Mouse (Mus musculus): ENCODE results near the gene Cd96. TPM values are rescaled to one million over a fixed set of nuclear protein-coding genes. Genes with fewer than 3 reads are reported as not detected.

The Cd96 gene
- polyA plus RNA-seq, 1 experiment, result not detected

- no peak overlapping the region for H3K27ac ChIP-seq (ENCODE audit: insufficient read depth, low read length)
- TF ChIP-seq CTCF (IDR thresholded peaks at IDR 0.05; ENCODE audit: extremely low read depth, insufficient read depth, low read length), result no peak
- no peak for TF ChIP-seq POLR2A (IDR thresholded peaks at IDR 0.05; ENCODE audit: extremely low read depth, insufficient read depth, low read length)
- no peak overlapping the region for H3K4me3 ChIP-seq (ENCODE audit: insufficient read depth, low read length)
- no peaks in the 10 kb centered on the region; the same call in 1 of the 2 replicates for H3K4me1 ChIP-seq (ENCODE audit: control insufficient read depth, insufficient read depth, low read length)
Observed at GRCm38 (mm10) chr16:46117645-46118044, 2.4 kb downstream of the Cd96 start.

DNA sequence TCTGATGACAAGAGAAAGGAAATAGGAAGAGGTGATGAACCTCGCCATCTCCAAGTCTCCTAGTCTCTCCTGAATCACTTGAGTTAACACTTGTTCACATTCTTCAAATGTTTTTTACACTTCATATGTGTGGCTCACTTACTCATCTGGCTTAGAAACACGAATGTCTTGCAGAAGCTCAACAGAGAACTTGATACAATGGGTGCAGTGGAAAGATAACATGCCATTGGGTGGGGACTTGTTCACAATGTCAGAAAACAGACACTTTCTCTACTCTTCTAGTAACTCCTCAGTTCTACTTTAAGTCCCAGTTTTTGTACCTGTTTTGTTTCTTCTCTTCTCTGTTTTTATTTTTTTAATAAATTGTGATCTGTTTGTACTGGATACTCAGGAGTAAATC, 5.3 kb downstream of the Cd96 start:
- Histone ChIP-seq H3K27ac (ENCODE audit: insufficient read depth, low read length) (no peak overlapping the region), H3K4me3 (ENCODE audit: insufficient read depth, low read length) (no peak overlapping the region), H3K4me1 (ENCODE audit: control insufficient read depth, insufficient read depth, low read length) (no peaks in the 10 kb centered on the region; the same call in 1 of the 2 replicates)
- TF ChIP-seq CTCF (IDR thresholded peaks at IDR 0.05; ENCODE audit: extremely low read depth, insufficient read depth, low read length) (no peak), POLR2A (IDR thresholded peaks at IDR 0.05; ENCODE audit: extremely low read depth, insufficient read depth, low read length) (no peak)

GRCm38 (mm10) chr16:46109536-46109935, 10.5 kb downstream of the Cd96 start:
- TF ChIP-seq POLR2A (IDR thresholded peaks at IDR 0.05; ENCODE audit: extremely low read depth, insufficient read depth, low read length), result no peak
- TF ChIP-seq CTCF (IDR thresholded peaks at IDR 0.05; ENCODE audit: extremely low read depth, insufficient read depth, low read length), result no peak
- Histone ChIP-seq H3K4me3 (ENCODE audit: insufficient read depth, low read length) (no peak overlapping the region), H3K27ac (ENCODE audit: insufficient read depth, low read length) (no peak overlapping the region), H3K4me1 (ENCODE audit: control insufficient read depth, insufficient read depth, low read length) (no peaks in the 10 kb centered on the region)

DNA sequence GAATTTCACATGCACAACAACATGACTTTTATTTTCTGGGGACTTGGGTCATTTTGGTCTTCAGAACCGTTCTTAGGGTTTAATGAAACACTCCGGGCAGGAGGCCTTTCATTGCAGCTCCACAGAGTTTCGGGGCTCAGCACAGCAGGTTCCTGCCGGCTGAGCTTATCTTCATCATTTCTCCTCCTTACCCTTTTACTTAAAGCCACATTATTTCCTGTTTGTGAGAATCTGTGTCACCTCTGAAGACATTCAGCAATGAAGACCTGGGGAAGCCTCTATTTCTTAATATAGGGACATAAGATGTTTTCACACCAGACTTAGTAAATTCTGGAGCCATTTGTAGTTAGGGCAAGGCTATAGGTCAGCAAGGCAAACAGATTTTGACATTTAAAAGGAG, 12.6 kb downstream of the Cd96 start:
- no peaks in the 10 kb centered on the region for H3K4me1 ChIP-seq (ENCODE audit: control insufficient read depth, insufficient read depth, low read length)
- TF ChIP-seq CTCF (IDR thresholded peaks at IDR 0.05; ENCODE audit: extremely low read depth, insufficient read depth, low read length) (no peak), POLR2A (IDR thresholded peaks at IDR 0.05; ENCODE audit: extremely low read depth, insufficient read depth, low read length) (no peak)
- no peak overlapping the region for H3K4me3 ChIP-seq (ENCODE audit: insufficient read depth, low read length)
- H3K27ac ChIP-seq (ENCODE audit: insufficient read depth, low read length), result no peak overlapping the region

DNA sequence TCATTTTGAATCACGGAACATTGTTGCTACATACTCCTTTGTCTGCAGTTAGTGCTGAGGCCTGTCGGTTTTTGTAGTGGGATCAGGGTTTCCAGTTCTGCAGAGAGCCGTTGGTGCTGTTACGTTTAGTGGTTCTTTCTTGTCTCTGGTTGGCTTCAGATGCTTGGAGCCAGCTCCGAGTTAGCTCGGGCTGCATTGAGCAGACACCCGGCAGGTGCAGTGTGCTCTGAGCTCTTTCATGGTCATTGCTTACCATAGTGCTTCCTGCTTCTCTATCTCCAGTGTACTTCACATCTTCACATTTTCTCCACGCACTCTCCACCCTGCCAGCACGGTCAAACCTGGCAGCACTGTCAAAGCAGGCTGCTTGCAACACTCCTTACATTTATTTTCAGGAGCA, 15.6 kb downstream of the Cd96 start:
- Histone ChIP-seq H3K4me1 (ENCODE audit: control insufficient read depth, insufficient read depth, low read length) (no peaks in the 10 kb centered on the region), H3K27ac (ENCODE audit: insufficient read depth, low read length) (no peak overlapping the region), H3K4me3 (ENCODE audit: insufficient read depth, low read length) (no peak overlapping the region)
- no peak for TF ChIP-seq CTCF (IDR thresholded peaks at IDR 0.05; ENCODE audit: extremely low read depth, insufficient read depth, low read length)
- TF ChIP-seq POLR2A (IDR thresholded peaks at IDR 0.05; ENCODE audit: extremely low read depth, insufficient read depth, low read length), result no peak

- Histone ChIP-seq H3K27ac (ENCODE audit: insufficient read depth, low read length) (no peak overlapping the region), H3K4me1 (ENCODE audit: control insufficient read depth, insufficient read depth, low read length) (no peaks in the 10 kb centered on the region), H3K4me3 (ENCODE audit: insufficient read depth, low read length) (no peak overlapping the region)
- TF ChIP-seq POLR2A (IDR thresholded peaks at IDR 0.05; ENCODE audit: extremely low read depth, insufficient read depth, low read length) (no peak), CTCF (IDR thresholded peaks at IDR 0.05; ENCODE audit: extremely low read depth, insufficient read depth, low read length) (no peak)
Observed at GRCm38 (mm10) chr16:46101748-46102147, 18.3 kb downstream of the Cd96 start.

GRCm38 (mm10) chr16:46100286-46100685, 19.8 kb downstream of the Cd96 start:
- Histone ChIP-seq H3K27ac (ENCODE audit: insufficient read depth, low read length) (no peak overlapping the region), H3K4me3 (ENCODE audit: insufficient read depth, low read length) (no peak overlapping the region), H3K4me1 (ENCODE audit: control insufficient read depth, insufficient read depth, low read length) (no peaks in the 10 kb centered on the region)
- TF ChIP-seq CTCF (IDR thresholded peaks at IDR 0.05; ENCODE audit: extremely low read depth, insufficient read depth, low read length), result peak; percentile 43
- no peak for TF ChIP-seq POLR2A (IDR thresholded peaks at IDR 0.05; ENCODE audit: extremely low read depth, insufficient read depth, low read length)

GRCm38 (mm10) chr16:46097421-46097820, 22.6 kb downstream of the Cd96 start:
- no peaks in the 10 kb centered on the region; the same call in 1 of the 2 replicates for H3K4me1 ChIP-seq (ENCODE audit: control insufficient read depth, insufficient read depth, low read length)
- H3K4me3 ChIP-seq (ENCODE audit: insufficient read depth, low read length), result no peak overlapping the region
- TF ChIP-seq POLR2A (IDR thresholded peaks at IDR 0.05; ENCODE audit: extremely low read depth, insufficient read depth, low read length) (no peak), CTCF (IDR thresholded peaks at IDR 0.05; ENCODE audit: extremely low read depth, insufficient read depth, low read length) (no peak)

GRCm38 (mm10) chr16:46094478-46094877, 25.6 kb downstream of the Cd96 start:
- Histone ChIP-seq H3K4me3 (ENCODE audit: insufficient read depth, low read length) (no peak overlapping the region), H3K27ac (ENCODE audit: insufficient read depth, low read length) (no peak overlapping the region), H3K4me1 (ENCODE audit: control insufficient read depth, insufficient read depth, low read length) (no peaks in the 10 kb centered on the region; the same call in 1 of the 2 replicates)
- TF ChIP-seq CTCF (IDR thresholded peaks at IDR 0.05; ENCODE audit: extremely low read depth, insufficient read depth, low read length) (no peak), POLR2A (IDR thresholded peaks at IDR 0.05; ENCODE audit: extremely low read depth, insufficient read depth, low read length) (no peak)

More at GRCm38 (mm10) chr16:46097421-46097820, 22.6 kb downstream of the Cd96 start:
- H3K27ac ChIP-seq (ENCODE audit: insufficient read depth, low read length), result no peak overlapping the region

DNA sequence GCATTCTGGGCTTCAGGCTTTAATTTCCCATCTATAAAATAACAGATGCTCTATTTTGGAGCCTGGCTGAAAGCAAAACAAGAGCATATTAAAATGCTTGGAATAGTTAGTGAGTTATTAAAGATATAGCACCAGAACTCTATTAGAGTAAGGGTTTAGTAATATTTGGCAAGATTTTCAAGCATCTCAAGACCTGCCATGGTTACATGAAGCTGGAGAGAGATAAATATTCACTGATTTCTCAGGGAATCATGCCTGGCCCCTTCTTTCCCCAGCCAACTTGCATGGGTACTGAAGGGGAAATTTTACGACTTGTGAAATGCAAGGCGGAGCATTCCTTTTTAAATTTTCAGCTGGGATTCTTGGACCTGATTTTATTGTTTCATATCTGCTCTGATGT, 27.1 kb downstream of the Cd96 start:
- no peak for TF ChIP-seq CTCF (IDR thresholded peaks at IDR 0.05; ENCODE audit: extremely low read depth, insufficient read depth, low read length)
- no peak for TF ChIP-seq POLR2A (IDR thresholded peaks at IDR 0.05; ENCODE audit: extremely low read depth, insufficient read depth, low read length)

More for the DNA sequence above, 27.1 kb downstream of the Cd96 start:
- Histone ChIP-seq H3K4me3 (ENCODE audit: insufficient read depth, low read length) (no peak overlapping the region), H3K27ac (ENCODE audit: insufficient read depth, low read length) (no peak overlapping the region), H3K4me1 (ENCODE audit: control insufficient read depth, insufficient read depth, low read length) (no peaks in the 10 kb centered on the region; the same call in 1 of the 2 replicates)
